Comparison of ENCODE assay signal across 19 mouse cellular contexts in the genomic region with DNA sequence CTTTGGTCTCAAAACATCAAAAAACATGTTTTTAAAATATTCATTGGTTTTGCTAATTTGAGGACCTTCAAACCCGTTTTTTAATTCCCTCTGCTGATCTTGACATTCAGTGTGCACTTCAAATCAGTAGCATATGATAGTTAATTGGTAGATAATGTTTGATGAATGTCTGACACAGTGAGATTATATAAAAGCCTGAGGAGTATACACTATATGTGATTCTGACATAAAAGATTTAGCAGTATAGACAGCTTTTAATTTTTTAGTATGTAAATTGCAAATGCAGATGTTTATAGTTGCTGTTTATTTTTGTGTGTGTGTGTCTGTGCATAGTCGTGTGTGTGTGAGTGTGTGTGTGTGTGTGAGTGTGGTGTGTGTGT.
DNase-seq lines count a peak whose midpoint lies in the region; ATAC-seq and TF ChIP-seq lines count a peak whose summit lies in the region.
"Had no signal": no experiment of that assay in that cellular context is flagged by ENCODE, and none has a peak within 500 bp of the region (broad histone marks: within the 10 kb centered on the region; RNA-seq: fewer than 3 reads in every experiment).

No protein-coding gene starts in this region.

- H3K36me3 ChIP-seq in midbrain, embryonic 15.5 days (replicated peaks) = no peaks in the 10 kb centered on the region
- no peaks in the 10 kb centered on the region for H3K36me3 ChIP-seq in midbrain, embryonic 16.5 days (ENCODE audit: control insufficient read depth, insufficient read depth, low read length)
- no peaks in the 10 kb centered on the region for H3K36me3 ChIP-seq in midbrain, postnatal 0 days (ENCODE audit: insufficient read depth, low read length)
- H3K36me3 ChIP-seq in midbrain, embryonic 13.5 days = no peaks in the 10 kb centered on the region
- H3K36me3 ChIP-seq: G1E had no signal

- no peak overlapping the region for H3K9ac ChIP-seq in midbrain, embryonic 15.5 days
- no peak overlapping the region for H3K9ac ChIP-seq in midbrain, embryonic 16.5 days (ENCODE audit: low read depth, low read length)
- no peak overlapping the region for H3K9ac ChIP-seq in midbrain, postnatal 0 days (replicated peaks; ENCODE audit: low read length, poor library complexity, severe bottlenecking)
- no peak overlapping the region for H3K9ac ChIP-seq in midbrain, embryonic 13.5 days (replicated peaks)

- 57% methylated on average over 2 of the region's 2 CpGs for WGBS in midbrain, embryonic 15.5 days
- WGBS in midbrain, embryonic 16.5 days = 61% methylated on average over 2 of the region's 2 CpGs
- WGBS in midbrain, postnatal 0 days = 57% methylated on average over 2 of the region's 2 CpGs
- 73% methylated on average over 2 of the region's 2 CpGs for WGBS in midbrain, embryonic 13.5 days

- H3K27me3 ChIP-seq in midbrain, embryonic 15.5 days (replicated peaks) = no peaks in the 10 kb centered on the region
- no peaks in the 10 kb centered on the region for H3K27me3 ChIP-seq in midbrain, embryonic 16.5 days (ENCODE audit: control insufficient read depth, insufficient read depth, low read depth, low read length)
- no peaks in the 10 kb centered on the region for H3K27me3 ChIP-seq in midbrain, postnatal 0 days (ENCODE audit: insufficient read depth, low read length)
- no peaks in the 10 kb centered on the region for H3K27me3 ChIP-seq in midbrain, embryonic 13.5 days
- H3K27me3 ChIP-seq: CH12.LX, Patski had no signal

- no peak for DNase-seq in midbrain, postnatal 0 days (ENCODE audit: low spot score)
- DNase-seq: adrenal gland, adult 2 months; adrenal gland, adult 8-10 months; adrenal gland, postnatal 10 days; adrenal gland, postnatal 14 days; adrenal gland, postnatal 25 days; adrenal gland, postnatal 36 days; B cell, adult 2 months; cerebellum, adult 11 months; cerebellum, adult 11-12 months; cerebellum, adult 18-20 months had no signal

- H3K4me3 ChIP-seq in midbrain, embryonic 15.5 days = no peak overlapping the region
- no peak overlapping the region for H3K4me3 ChIP-seq in midbrain, embryonic 16.5 days (ENCODE audit: low read depth, low read length)
- H3K4me3 ChIP-seq in midbrain, postnatal 0 days (ENCODE audit: low read depth, low read length) = no peak overlapping the region
- no peak overlapping the region for H3K4me3 ChIP-seq in midbrain, embryonic 13.5 days (replicated peaks)

- peaks cover 2% of the 10 kb centered on the region; the same call in 1 of the 2 replicates for H3K4me1 ChIP-seq in midbrain, embryonic 15.5 days
- peaks cover 4% of the 10 kb centered on the region; the same call in 1 of the 2 replicates for H3K4me1 ChIP-seq in midbrain, embryonic 16.5 days (ENCODE audit: control insufficient read depth, insufficient read depth, low read length)
- no peaks in the 10 kb centered on the region for H3K4me1 ChIP-seq in midbrain, postnatal 0 days (ENCODE audit: insufficient read depth, low read length)
- H3K4me1 ChIP-seq in midbrain, embryonic 13.5 days (replicated peaks) = 0 out of 2 replicates have a peak, but pooled peaks cover 4% of the 10 kb centered on the region

- H3K9me3 ChIP-seq in midbrain, embryonic 15.5 days = no peaks in the 10 kb centered on the region
- H3K9me3 ChIP-seq in midbrain, embryonic 16.5 days (replicated peaks; ENCODE audit: control insufficient read depth, low read length, poor library complexity, severe bottlenecking) = no peaks in the 10 kb centered on the region
- no peaks in the 10 kb centered on the region for H3K9me3 ChIP-seq in midbrain, postnatal 0 days (ENCODE audit: low read length)
- H3K9me3 ChIP-seq in midbrain, embryonic 13.5 days = no peaks in the 10 kb centered on the region
- H3K9me3 ChIP-seq: G1E had no signal

- ATAC-seq in midbrain, embryonic 15.5 days (replicated peaks) = peak; percentile 67
- no peak; the same call in 1 of the 2 replicates for ATAC-seq in midbrain, embryonic 16.5 days
- peak; percentile 52; the same call in 1 of the 2 replicates for ATAC-seq in midbrain, postnatal 0 days (ENCODE audit: low FRiP score)
- no peak for ATAC-seq in midbrain, embryonic 13.5 days
- ATAC-seq: activated CD4-positive, CD25-positive, alpha-beta regulatory T cell, adult 4 months; CD4-positive, CD25-positive, alpha-beta regulatory T cell, adult 4 months; Patski had no signal

- no peak overlapping the region for H3K27ac ChIP-seq in midbrain, embryonic 15.5 days
- no peak overlapping the region for H3K27ac ChIP-seq in midbrain, embryonic 16.5 days (ENCODE audit: low read length)
- no peak overlapping the region for H3K27ac ChIP-seq in midbrain, postnatal 0 days (ENCODE audit: low read depth, low read length)
- H3K27ac ChIP-seq in midbrain, embryonic 13.5 days = no peak overlapping the region

- TF ChIP-seq CTCF in midbrain, postnatal 0 days (IDR thresholded peaks at IDR 0.05) = no peak

- H3K4me2 ChIP-seq in midbrain, embryonic 15.5 days = no peak overlapping the region
- no peak overlapping the region for H3K4me2 ChIP-seq in midbrain, embryonic 16.5 days (ENCODE audit: low read length)
- no peak overlapping the region for H3K4me2 ChIP-seq in midbrain, postnatal 0 days (ENCODE audit: low read depth, low read length, poor library complexity, severe bottlenecking)
- no peak overlapping the region for H3K4me2 ChIP-seq in midbrain, embryonic 13.5 days (replicated peaks)

Comparison
In these comparisons a context has a peak if more than half of its experiments do, and no peak if none do; other contexts are left out.
1. ATAC-seq: peak in midbrain, embryonic 15.5 days (single experiment) and midbrain, postnatal 0 days (single experiment); none in midbrain, embryonic 16.5 days (single experiment) and midbrain, embryonic 13.5 days (single experiment).